Mouse (Mus musculus) B cell, adult 62 days (primary cell): ENCODE results near the gene C6. TPM values are rescaled to one million over a fixed set of nuclear protein-coding genes. Genes with fewer than 3 reads are reported as not detected.

ENCODE experiments used
- total RNA-seq: library from RNA; stranded (reverse); gene quantifications from 4 replicates; pipeline ENCODE4 v1.2.4, GENCODE M21; 2023

Gene C6
- total RNA-seq, result 1.2 to 2.5 TPM (median 1.7 TPM) in 4 replicates

DNA sequence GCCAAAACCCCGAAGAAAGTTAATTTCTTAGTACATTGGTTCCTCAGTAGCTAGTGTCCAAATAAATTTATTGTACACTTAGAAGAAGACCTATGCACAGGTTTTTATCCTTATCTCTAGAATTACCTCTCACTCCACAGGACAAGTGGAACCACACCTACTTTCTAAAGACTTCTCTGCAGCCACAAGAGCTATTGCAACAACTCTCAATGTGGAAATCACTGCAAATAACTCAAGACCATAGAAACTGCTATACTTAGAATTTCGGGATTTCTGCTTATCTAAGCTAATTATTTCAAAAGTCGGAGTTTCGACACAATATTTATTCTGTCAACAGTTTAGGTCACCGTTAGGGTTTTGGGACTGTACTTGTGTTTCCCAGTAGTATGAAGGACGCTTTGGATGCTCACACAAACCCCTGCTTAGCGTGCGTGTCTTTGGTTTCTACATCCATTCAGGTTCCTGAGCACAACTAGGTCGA lies at the start of gene C6:
TSS of gene C6 (plus strand) at position 346 of the 481 bp plus-strand sequence.

Other genes with a start within 250 kb of the C6 start
- not detected in 4 replicates for gene Mroh2b, start 171.6 kb downstream of the C6 start, total RNA-seq